Comparison of ENCODE assay signal across 10 mouse cellular contexts in genomic region chr9:121995077-121995476, GRCm38 (mm10). TPM values are rescaled to one million over a fixed set of nuclear protein-coding genes. Genes with fewer than 3 reads are reported as not detected.
A peak's percentile ranks its signal among the peaks of the same experiment; 100 is the strongest.
DNase-seq lines count a peak whose midpoint lies in the region; ATAC-seq and TF ChIP-seq lines count a peak whose summit lies in the region.
"Had no signal": no experiment of that assay in that cellular context is flagged by ENCODE, and none has a peak within 500 bp of the region (broad histone marks: within the 10 kb centered on the region; RNA-seq: fewer than 3 reads in every experiment).

No protein-coding gene starts in this region.

- 22% methylated on average over 10 of the region's 10 CpGs for WGBS in heart, embryonic 12.5 days
- WGBS in forebrain, embryonic 15.5 days = 7% methylated on average over 10 of the region's 10 CpGs
- WGBS in liver, embryonic 14.5 days (ENCODE audit: insufficient replicate concordance) = 18% methylated on average over 10 of the region's 10 CpGs

- ATAC-seq in heart, embryonic 12.5 days (ENCODE audit: insufficient number of reproducible peaks, low FRiP score) = no peak
- no peak for ATAC-seq in forebrain, embryonic 15.5 days (replicated peaks)
- no peak for ATAC-seq in liver, embryonic 14.5 days (ENCODE audit: insufficient read depth)
- no peak for ATAC-seq in granulocyte monocyte progenitor cell, adult 5-6 weeks (replicated peaks; ENCODE audit: poor library complexity, severe bottlenecking)

- no peak for DNase-seq in heart, adult 18-20 months
- DNase-seq in liver, embryonic 14.5 days (ENCODE audit: low read depth in 3 of 3, low spot score in 3 of 3) = no peak
- no peak for DNase-seq in urinary bladder, postnatal 25 days (ENCODE audit: low spot score)
- no peak for DNase-seq in layer of hippocampus, adult 8-10 months (ENCODE audit: low spot score in 2 of 2)

- no peaks in the 10 kb centered on the region for H3K36me3 ChIP-seq in heart, embryonic 12.5 days
- H3K36me3 ChIP-seq in ES-Bruce4 (ENCODE audit: control insufficient read depth, insufficient read depth, low read length, poor library complexity, severe bottlenecking) = no peaks in the 10 kb centered on the region
- no peaks in the 10 kb centered on the region for H3K36me3 ChIP-seq in forebrain, embryonic 15.5 days
- no peaks in the 10 kb centered on the region for H3K36me3 ChIP-seq in liver, embryonic 14.5 days (replicated peaks; ENCODE audit: control insufficient read depth, insufficient read depth, low read depth)

- H3K4me3 ChIP-seq in heart, embryonic 12.5 days = peak overlapping the region; percentile 66
- H3K4me3 ChIP-seq in ES-Bruce4 (ENCODE audit: low read depth, low read length) = peak overlapping the region; percentile 95
- peak overlapping the region; percentile 73 for H3K4me3 ChIP-seq in forebrain, embryonic 15.5 days
- peak overlapping the region; percentile 46 to 59 for H3K4me3 ChIP-seq in liver, embryonic 14.5 days (ENCODE audit: insufficient read depth in 1 of 2, low read depth in 2 of 2, low read length in 2 of 2)

- no peak for TF ChIP-seq CTCF in ES-Bruce4 (IDR thresholded peaks at IDR 0.05; ENCODE audit: low read depth, low read length)
- no peak for TF ChIP-seq CTCF in liver, embryonic 14.5 days (IDR thresholded peaks at IDR 0.05; ENCODE audit: low read depth)

- H3K27ac ChIP-seq in heart, embryonic 12.5 days (ENCODE audit: poor library complexity, severe bottlenecking) = no peak overlapping the region
- no peak overlapping the region for H3K27ac ChIP-seq in ES-Bruce4 (ENCODE audit: insufficient read depth, low read length)
- no peak overlapping the region for H3K27ac ChIP-seq in forebrain, embryonic 15.5 days (replicated peaks)
- H3K27ac ChIP-seq in liver, embryonic 14.5 days = no peak overlapping the region

- H3K9ac ChIP-seq in heart, embryonic 12.5 days = peak overlapping the region; percentile 74
- peak overlapping the region; percentile 80 for H3K9ac ChIP-seq in ES-Bruce4 (ENCODE audit: low read depth, poor library complexity, severe bottlenecking)
- peak overlapping the region; percentile 74 for H3K9ac ChIP-seq in forebrain, embryonic 15.5 days (replicated peaks)
- H3K9ac ChIP-seq in liver, embryonic 14.5 days (replicated peaks) = no peak overlapping the region; the same call in 1 of the 2 replicates

- no peaks in the 10 kb centered on the region for H3K9me3 ChIP-seq in heart, embryonic 12.5 days (replicated peaks)
- no peaks in the 10 kb centered on the region for H3K9me3 ChIP-seq in ES-Bruce4 (replicated peaks; ENCODE audit: control insufficient read depth, insufficient read depth, low read length, poor library complexity, severe bottlenecking)
- H3K9me3 ChIP-seq in forebrain, embryonic 15.5 days = no peaks in the 10 kb centered on the region
- no peaks in the 10 kb centered on the region for H3K9me3 ChIP-seq in liver, embryonic 14.5 days (ENCODE audit: control insufficient read depth, low read length)

- H3K27me3 ChIP-seq in heart, embryonic 12.5 days (replicated peaks) = 0 out of 2 replicates have a peak, but pooled peaks cover 10% of the 10 kb centered on the region
- H3K27me3 ChIP-seq in ES-Bruce4 (ENCODE audit: control insufficient read depth, insufficient read depth, low read length, poor library complexity, severe bottlenecking) = no peaks in the 10 kb centered on the region
- no peaks in the 10 kb centered on the region for H3K27me3 ChIP-seq in forebrain, embryonic 15.5 days
- peaks cover 5% of the 10 kb centered on the region; the same call in 1 of the 2 replicates for H3K27me3 ChIP-seq in liver, embryonic 14.5 days (ENCODE audit: control insufficient read depth, insufficient read depth, low read length)

- peaks cover 3% of the 10 kb centered on the region; the same call in 1 of the 2 replicates for H3K4me1 ChIP-seq in heart, embryonic 12.5 days (replicated peaks)
- no peaks in the 10 kb centered on the region for H3K4me1 ChIP-seq in ES-Bruce4 (ENCODE audit: control insufficient read depth, insufficient read depth, low read length)
- H3K4me1 ChIP-seq in forebrain, embryonic 15.5 days = peaks cover 17% of the 10 kb centered on the region
- H3K4me1 ChIP-seq in liver, embryonic 14.5 days (replicated peaks; ENCODE audit: control insufficient read depth in 2 of 2, insufficient read depth in 2 of 2, low read length in 1 of 2) = 0 out of 4 replicates have a peak, but pooled peaks cover 0 to 2% of the 10 kb centered on the region in 2 experiments

- no peak for TF ChIP-seq EP300 in ES-Bruce4 (IDR thresholded peaks at IDR 0.05; ENCODE audit: insufficient read depth, low read depth, low read length)
- TF ChIP-seq EP300 in liver, embryonic 14.5 days (IDR thresholded peaks at IDR 0.05; ENCODE audit: low read depth) = no peak

- peak overlapping the region; percentile 95 for H3K4me2 ChIP-seq in heart, embryonic 12.5 days
- peak overlapping the region; percentile 85 for H3K4me2 ChIP-seq in forebrain, embryonic 15.5 days (replicated peaks)
- H3K4me2 ChIP-seq in liver, embryonic 14.5 days (ENCODE audit: low read depth) = peak overlapping the region; percentile 63

- no peak for TF ChIP-seq POLR2A in ES-Bruce4 (IDR thresholded peaks at IDR 0.05; ENCODE audit: insufficient read depth, low read length)

RNA-seq across cellular contexts. Expression of gene Pomgnt2, which starts 1.8 kb away (rescaled TPM):
- 14.3 and 14.7 TPM in 2 replicates for polyA plus RNA-seq in heart, embryonic 12.5 days (2016; fragmentation: Nextera tagmentation; extraction: Ambion mirVana)
- total RNA-seq in heart, adult 18-20 months (2021) = 10 to 100 TPM; 14.7 to 16.6 TPM
- 7.5 and 7.9 TPM in 2 replicates for polyA plus RNA-seq in ES-Bruce4 (2011; ENCODE audit: insufficient read depth, insufficient read length, low read depth, missing spikeins)
- polyA plus RNA-seq in forebrain, embryonic 15.5 days (2015; fragmentation: Nextera tagmentation; extraction: Ambion mirVana) = 23.9 and 28.3 TPM in 2 replicates
- 1.9 and 2.0 TPM in 2 replicates for polyA plus RNA-seq in liver, embryonic 14.5 days (2012; rRNA removed)
- polyA plus RNA-seq in liver, embryonic 14.5 days (2014; fragmentation: Nextera tagmentation; extraction: Ambion mirVana) = 1.7 and 2.2 TPM in 2 replicates
- 6.3 and 10.6 TPM in 2 replicates for total RNA-seq in granulocyte monocyte progenitor cell, adult 5-6 weeks (2014; fragmentation: Nextera tagmentation)
- 6.7 and 7.0 TPM in 2 replicates for total RNA-seq in granulocyte monocyte progenitor cell, adult 5-6 weeks (2017)
- 10 to 100 TPM; 37.2 to 46.1 (median 43.4) TPM for total RNA-seq in layer of hippocampus, adult 8-10 months (2022)
- total RNA-seq: CH12.LX had no signal

RNA-seq across cellular contexts. Expression of gene Fam198a, which starts 44.3 kb away (rescaled TPM):
- 0.68 and 1.00 TPM in 2 replicates for polyA plus RNA-seq in heart, embryonic 12.5 days (2016; fragmentation: Nextera tagmentation; extraction: Ambion mirVana)
- under 1 TPM; 0.26 to 0.47 TPM for total RNA-seq in heart, adult 18-20 months (2021)
- not detected in 2 replicates for polyA plus RNA-seq in ES-Bruce4 (2011; ENCODE audit: insufficient read depth, insufficient read length, low read depth, missing spikeins)
- 1.4 TPM in 2 replicates for polyA plus RNA-seq in forebrain, embryonic 15.5 days (2015; fragmentation: Nextera tagmentation; extraction: Ambion mirVana)
- polyA plus RNA-seq in liver, embryonic 14.5 days (2012; rRNA removed) = 0.08 and 0.14 TPM in 2 replicates
- 0.10 and 0.13 TPM in 2 replicates for polyA plus RNA-seq in liver, embryonic 14.5 days (2014; fragmentation: Nextera tagmentation; extraction: Ambion mirVana)
- 0.17 TPM in 1 of 2 replicates, not detected in the other for total RNA-seq in granulocyte monocyte progenitor cell, adult 5-6 weeks (2014; fragmentation: Nextera tagmentation)
- 0.17 TPM in 1 of 2 replicates, not detected in the other for total RNA-seq in granulocyte monocyte progenitor cell, adult 5-6 weeks (2017)
- total RNA-seq in layer of hippocampus, adult 8-10 months (2022) = 1 to 10 TPM; 5.4 to 7.6 (median 7.0) TPM
- total RNA-seq: hematopoietic stem cell, adult 5-6 weeks had no signal
